Mouse (Mus musculus) left cerebral cortex, postnatal 4 days (tissue): ENCODE measurements around the gene Gsk3b. TPM values are rescaled to one million over a fixed set of nuclear protein-coding genes. Genes with fewer than 3 reads are reported as not detected.
"Not testable (repeated sequence)": the region's sequence is repeated elsewhere in the genome, so short reads cannot be mapped to it uniquely, and the experiment has no call there.

Source experiments
- DNase-seq: peaks from one replicate; pipeline ENCODE4 v3.0.0-alpha.2; 2022
- intact Hi-C: fragments of 180-260 bp; cut with DNase I; formaldehyde crosslinking; loops from one replicate; pipeline ENCODE4 v1.15.1; 2025
- total RNA-seq, 2 experiments: library from RNA; stranded (reverse); gene quantifications; 2 replicates each; pipeline ENCODE4 v1.2.3; 2021

The Gsk3b gene
- total RNA-seq, 2 experiments from 2014 or later: 267 to 269 TPM

GRCm38 (mm10) chr16:38179150-38179549, 90.3 kb downstream of the Gsk3b start:
- intact Hi-C loops: no loop called here

GRCm38 (mm10) chr16:38181421-38181820, 92.6 kb downstream of the Gsk3b start:
- no peak for DNase-seq
- intact Hi-C loops: no loop called here

More at GRCm38 (mm10) chr16:38179150-38179549, 90.3 kb downstream of the Gsk3b start:
- no peak for DNase-seq

- DNase-seq: no peak
- intact Hi-C loops: no loop called here
These were observed 96.0 kb downstream of the Gsk3b start for GRCm38 (mm10) chr16:38184657-38185269.

- intact Hi-C loops: loop anchor here (10.0 kb wide), 1 partner anchor 215 kb away; no protein-coding TSS in a partner anchor
- DNase-seq: no peak
These were observed 101.2 kb downstream of the Gsk3b start for GRCm38 (mm10) chr16:38189952-38190351.

GRCm38 (mm10) chr16:38190531-38190930, 101.7 kb downstream of the Gsk3b start:
- DNase-seq: no peak
- intact Hi-C loops: loop anchor here (10.0 kb wide), 1 partner anchor 216 kb away; no protein-coding TSS in a partner anchor

GRCm38 (mm10) chr16:38191460-38191859, 102.7 kb downstream of the Gsk3b start:
- intact Hi-C loops: loop anchor here (10.0 kb wide), 1 partner anchor 217 kb away; no protein-coding TSS in a partner anchor
- DNase-seq: no peak

GRCm38 (mm10) chr16:38192640-38193039, 103.8 kb downstream of the Gsk3b start:
- no peak for DNase-seq
- intact Hi-C loops: loop anchor here (10.0 kb wide), 1 partner anchor 218 kb away; no protein-coding TSS in a partner anchor

GRCm38 (mm10) chr16:38197299-38197698, 108.5 kb downstream of the Gsk3b start:
- DNase-seq: peak; percentile 42
- intact Hi-C loops: loop anchor here (5.0 to 10.0 kb wide), 2 partner anchors 105 to 222 kb away; no protein-coding TSS in a partner anchor

- intact Hi-C loops: no loop called here
- no peak for DNase-seq
These were observed 116.5 kb downstream of the Gsk3b start for GRCm38 (mm10) chr16:38205272-38205671.

GRCm38 (mm10) chr16:38222491-38222890, 133.7 kb downstream of the Gsk3b start:
- intact Hi-C loops: not testable (repeated sequence)

GRCm38 (mm10) chr16:38236936-38237585, 148.3 kb downstream of the Gsk3b start:
- intact Hi-C loops: no loop called here
- no peak for DNase-seq

More at GRCm38 (mm10) chr16:38222491-38222890, 133.7 kb downstream of the Gsk3b start:
- DNase-seq: not testable (repeated sequence)

- intact Hi-C loops: no loop called here
- DNase-seq: no peak
These were observed 150.9 kb downstream of the Gsk3b start for GRCm38 (mm10) chr16:38239729-38240128.

- no peak for DNase-seq
- intact Hi-C loops: no loop called here
These were observed 151.4 kb downstream of the Gsk3b start for GRCm38 (mm10) chr16:38240167-38240566.

- DNase-seq: no peak
- intact Hi-C loops: no loop called here
These were observed 155.3 kb downstream of the Gsk3b start for GRCm38 (mm10) chr16:38244111-38244510.

- intact Hi-C loops: no loop called here
- no peak for DNase-seq
These were observed 156.6 kb downstream of the Gsk3b start for GRCm38 (mm10) chr16:38245379-38245778.

- DNase-seq: no peak
- intact Hi-C loops: no loop called here
These were observed 157.2 kb downstream of the Gsk3b start for GRCm38 (mm10) chr16:38245849-38246585.

- intact Hi-C loops: no loop called here
- DNase-seq: no peak
These were observed 159.6 kb downstream of the Gsk3b start for GRCm38 (mm10) chr16:38248331-38248961.

- no peak for DNase-seq
- intact Hi-C loops: no loop called here
These were observed 161.7 kb downstream of the Gsk3b start for GRCm38 (mm10) chr16:38250467-38250866.

- no peak for DNase-seq
- intact Hi-C loops: no loop called here
These were observed 165.2 kb downstream of the Gsk3b start for GRCm38 (mm10) chr16:38254001-38254400.

GRCm38 (mm10) chr16:38255107-38255506, 166.3 kb downstream of the Gsk3b start:
- intact Hi-C loops: no loop called here
- no peak for DNase-seq

- intact Hi-C loops: no loop called here
- DNase-seq: no peak
These were observed 167.1 kb downstream of the Gsk3b start for GRCm38 (mm10) chr16:38255927-38256326.
